Mouse (Mus musculus) spleen, adult 2 months (tissue): ENCODE data around the gene Agxt2.

ENCODE experiments used
- CTCF ChIP-seq: fragments of 200-500 bp; IDR thresholded peaks from 2 replicates; pipeline ENCODE4 v1.5.1; 2011; ENCODE audit warnings: mild to moderate bottlenecking, inconsistent platforms; ENCODE audit not compliant: insufficient read depth, insufficient read length, insufficient replicate concordance; ENCODE audit errors: extremely low read depth
- POLR2A ChIP-seq: fragments of 200-500 bp; IDR thresholded peaks from 2 replicates; pipeline ENCODE4 v1.6.1; 2011; ENCODE audit warnings: low read depth, low read length, inconsistent platforms

DNA sequence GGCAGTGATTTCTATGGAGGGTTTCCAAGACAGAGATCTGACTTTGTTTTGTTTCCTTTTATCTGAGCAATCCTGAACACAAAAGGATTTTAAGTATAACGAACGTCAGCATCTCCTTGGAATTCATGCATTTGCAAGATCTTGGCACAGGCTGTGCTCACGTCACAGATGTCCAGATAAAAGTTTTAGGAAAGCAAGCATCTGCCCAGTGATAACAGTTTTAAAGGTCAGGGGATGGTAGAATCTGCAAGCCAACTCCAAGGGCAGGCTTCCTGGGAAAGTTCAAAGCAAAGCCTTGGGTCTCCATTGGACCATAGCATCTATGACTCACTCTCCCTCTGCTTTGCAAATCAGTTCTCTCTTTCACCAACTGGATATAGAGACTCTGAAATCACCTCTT is 27.7 kb upstream of the Agxt2 start:
- no peak for TF ChIP-seq POLR2A
- no peak for TF ChIP-seq CTCF
